Mouse (Mus musculus) spleen, adult 2 months (tissue): ENCODE data around the gene Hectd4.

Source experiments
- CTCF ChIP-seq: fragments of 200-500 bp; IDR thresholded peaks from 2 replicates; pipeline ENCODE4 v1.5.1; 2011; ENCODE audit warnings: mild to moderate bottlenecking, inconsistent platforms; ENCODE audit not compliant: insufficient read depth, insufficient read length, insufficient replicate concordance; ENCODE audit errors: extremely low read depth
- POLR2A ChIP-seq: fragments of 200-500 bp; IDR thresholded peaks from 2 replicates; pipeline ENCODE4 v1.6.1; 2011; ENCODE audit warnings: low read depth, low read length, inconsistent platforms

- no peak for TF ChIP-seq CTCF
- no peak for TF ChIP-seq POLR2A
Measured at GRCm38 (mm10) chr5:121242261-121242660, 22.2 kb downstream of the Hectd4 start.
